Mouse (Mus musculus) granulocyte monocyte progenitor cell, adult 5-6 weeks (primary cell): ENCODE results near the gene Prune2. TPM values are rescaled to one million over a fixed set of nuclear protein-coding genes. Genes with fewer than 3 reads are reported as not detected.

ENCODE experiments used
- ATAC-seq: replicated peaks from 2 replicates; pipeline ENCODE4 v1.8.0; 2016; ENCODE audit warnings: mild to moderate bottlenecking, moderate TSS enrichment, inconsistent platforms; ENCODE audit not compliant: poor library complexity, severe bottlenecking
- total RNA-seq, 2 experiments: library from RNA; stranded (forward) in 1 of 2; stranded (reverse) in 1 of 2; fragments of 200-712, 200-1000 nt in 1 of 2; fragments of >200 nt in 1 of 2; fragmentation: Nextera tagmentation in 1 of 2; gene quantifications; 2 replicates each; pipeline ENCODE4 v1.2.3; 2014 to 2017

Prune2 gene
- total RNA-seq, 2 experiments from 2014 or later: 2.7 TPM; not detected in 1

GRCm38 (mm10) chr19:16994260-16994659, 38.3 kb downstream of the Prune2 start:
- no peak for ATAC-seq

- ATAC-seq: no peak
Measured at GRCm38 (mm10) chr19:16997915-16998314, 42.0 kb downstream of the Prune2 start.

- ATAC-seq: no peak
Measured at GRCm38 (mm10) chr19:17006220-17006907, 50.4 kb downstream of the Prune2 start.

GRCm38 (mm10) chr19:17011261-17011995, 55.5 kb downstream of the Prune2 start:
- no peak; the same call in 1 of the 2 replicates for ATAC-seq

- no peak for ATAC-seq
Measured at GRCm38 (mm10) chr19:17013085-17013484, 57.2 kb downstream of the Prune2 start.

- no peak for ATAC-seq
Measured at GRCm38 (mm10) chr19:17014337-17015124, 58.6 kb downstream of the Prune2 start.

GRCm38 (mm10) chr19:17024748-17025147, 68.8 kb downstream of the Prune2 start:
- ATAC-seq: no peak

GRCm38 (mm10) chr19:17030276-17030675, 74.4 kb downstream of the Prune2 start:
- peak; percentile 80 for ATAC-seq

- peak; percentile 57 for ATAC-seq
Measured at GRCm38 (mm10) chr19:17032314-17032713, 76.4 kb downstream of the Prune2 start.

GRCm38 (mm10) chr19:17046961-17047360, 91.0 kb downstream of the Prune2 start:
- no peak for ATAC-seq

- no peak for ATAC-seq
Measured at GRCm38 (mm10) chr19:17055892-17056291, 100.0 kb downstream of the Prune2 start.

- no peak for ATAC-seq
Measured at GRCm38 (mm10) chr19:17060106-17060505, 104.2 kb downstream of the Prune2 start.

GRCm38 (mm10) chr19:17064421-17064820, 108.5 kb downstream of the Prune2 start:
- ATAC-seq: peak; percentile 84

GRCm38 (mm10) chr19:17069067-17069466, 113.1 kb downstream of the Prune2 start:
- ATAC-seq: no peak

GRCm38 (mm10) chr19:17071205-17071604, 115.3 kb downstream of the Prune2 start:
- no peak for ATAC-seq

GRCm38 (mm10) chr19:17072245-17072644, 116.3 kb downstream of the Prune2 start:
- ATAC-seq: no peak

GRCm38 (mm10) chr19:17078643-17079316, 122.9 kb downstream of the Prune2 start:
- no peak for ATAC-seq

GRCm38 (mm10) chr19:17081382-17081781, 125.5 kb downstream of the Prune2 start:
- ATAC-seq: no peak

GRCm38 (mm10) chr19:17094067-17094466, 138.1 kb downstream of the Prune2 start:
- ATAC-seq: no peak

GRCm38 (mm10) chr19:17096338-17096737, 140.4 kb downstream of the Prune2 start:
- ATAC-seq: no peak
